8 mouse cellular contexts compared by ENCODE assay signal in genomic region chr2:153292305-153292861, GRCm38 (mm10). TPM values are rescaled to one million over a fixed set of nuclear protein-coding genes. Genes with fewer than 3 reads are reported as not detected.
DNase-seq lines count a peak whose midpoint lies in the region; ATAC-seq and TF ChIP-seq lines count a peak whose summit lies in the region.

No protein-coding gene starts in this region.

- TF ChIP-seq EP300 in heart, adult 2 months (IDR thresholded peaks at IDR 0.05; ENCODE audit: insufficient read depth, low read depth, low read length), result no peak

- no peak for ATAC-seq in heart, embryonic 11.5 days (replicated peaks; ENCODE audit: insufficient number of reproducible peaks, low FRiP score, low TSS enrichment)
- no peak for ATAC-seq in forebrain, embryonic 14.5 days
- ATAC-seq in limb, embryonic 11.5 days (ENCODE audit: insufficient number of reproducible peaks, low FRiP score, low TSS enrichment, low read depth), result no peak
- no peak for ATAC-seq in midbrain, embryonic 11.5 days (ENCODE audit: low FRiP score)

- H3K79me2 ChIP-seq in heart, adult 2 months (replicated peaks; ENCODE audit: control insufficient read depth, insufficient read depth, low read length), result peaks cover 8% of the 10 kb centered on the region; the same call in 1 of the 2 replicates

- no peak for DNase-seq in heart, adult 2 months
- DNase-seq in NIH3T3 (ENCODE audit: low read depth), result peak; percentile 56
- DNase-seq in forebrain, embryonic 14.5 days (ENCODE audit: low spot score), result no peak
- peak; percentile 45 for DNase-seq in limb, embryonic 11.5 days (ENCODE audit: low spot score)
- peak; percentile 77 for DNase-seq in midbrain, embryonic 11.5 days (ENCODE audit: low spot score, missing footprints)
- DNase-seq in urinary bladder, adult 2 months (ENCODE audit: low spot score), result no peak
- no peak for DNase-seq in gastrocnemius, postnatal 36 days

- no peaks in the 10 kb centered on the region for H3K9me3 ChIP-seq in heart, embryonic 11.5 days (replicated peaks; ENCODE audit: control insufficient read depth, low read length)
- H3K9me3 ChIP-seq in forebrain, embryonic 14.5 days (replicated peaks; ENCODE audit: control insufficient read depth, low read length), result no peaks in the 10 kb centered on the region
- H3K9me3 ChIP-seq in limb, embryonic 11.5 days (ENCODE audit: control insufficient read depth, low read length), result no peaks in the 10 kb centered on the region
- H3K9me3 ChIP-seq in midbrain, embryonic 11.5 days (ENCODE audit: control insufficient read depth, low read length), result no peaks in the 10 kb centered on the region

- peak overlapping the region; percentile 91; the same call in 1 of the 2 replicates for H3K9ac ChIP-seq in heart, embryonic 11.5 days (ENCODE audit: low read depth, low read length)
- no peak overlapping the region for H3K9ac ChIP-seq in heart, adult 2 months (ENCODE audit: low read depth, low read length)
- H3K9ac ChIP-seq in forebrain, embryonic 14.5 days (ENCODE audit: low read length), result peak overlapping the region; percentile 96; the same call in 1 of the 2 replicates
- H3K9ac ChIP-seq in limb, embryonic 11.5 days (ENCODE audit: low read length), result no peak overlapping the region
- H3K9ac ChIP-seq in midbrain, embryonic 11.5 days (ENCODE audit: low read length), result peak overlapping the region; percentile 94; the same call in 1 of the 2 replicates

- peak overlapping the region; percentile 99 for H3K4me3 ChIP-seq in heart, embryonic 11.5 days (ENCODE audit: low read depth, low read length)
- no peak overlapping the region for H3K4me3 ChIP-seq in heart, adult 2 months
- H3K4me3 ChIP-seq in forebrain, embryonic 14.5 days (ENCODE audit: low read depth, low read length), result peak overlapping the region; percentile 87
- peak overlapping the region; percentile 98; the same call in 1 of the 2 replicates for H3K4me3 ChIP-seq in limb, embryonic 11.5 days (ENCODE audit: low read depth, low read length)
- H3K4me3 ChIP-seq in midbrain, embryonic 11.5 days (ENCODE audit: low read depth, low read length), result peak overlapping the region; percentile 92

- no peak overlapping the region for H3K27ac ChIP-seq in heart, embryonic 11.5 days (ENCODE audit: low read depth, low read length)
- H3K27ac ChIP-seq in heart, adult 2 months, result no peak overlapping the region
- no peak overlapping the region for H3K27ac ChIP-seq in forebrain, embryonic 14.5 days (ENCODE audit: low read depth, low read length)
- H3K27ac ChIP-seq in limb, embryonic 11.5 days (replicated peaks; ENCODE audit: low read depth, low read length), result no peak overlapping the region
- H3K27ac ChIP-seq in midbrain, embryonic 11.5 days (ENCODE audit: low read depth, low read length), result no peak overlapping the region

- TF ChIP-seq POLR2A in heart, adult 2 months (IDR thresholded peaks at IDR 0.05; ENCODE audit: insufficient read depth, low read depth, low read length), result no peak

- 45% methylated on average over 7 of the region's 7 CpGs for WGBS in heart, embryonic 11.5 days (ENCODE audit: insufficient replicate concordance)
- 42% methylated on average over 7 of the region's 7 CpGs for WGBS in heart, adult 2 months
- 52% methylated on average over 7 of the region's 7 CpGs for WGBS in forebrain, embryonic 14.5 days
- 48% methylated on average over 7 of the region's 7 CpGs for WGBS in limb, embryonic 11.5 days
- 55% methylated on average over 7 of the region's 7 CpGs for WGBS in midbrain, embryonic 11.5 days

- H3K27me3 ChIP-seq in heart, embryonic 11.5 days (ENCODE audit: control insufficient read depth, insufficient read depth, low read length), result no peaks in the 10 kb centered on the region
- H3K27me3 ChIP-seq in heart, adult 2 months (ENCODE audit: control insufficient read depth, insufficient read depth, low read length), result no peaks in the 10 kb centered on the region
- H3K27me3 ChIP-seq in forebrain, embryonic 14.5 days (replicated peaks; ENCODE audit: control insufficient read depth, insufficient read depth, low read length), result no peaks in the 10 kb centered on the region
- H3K27me3 ChIP-seq in limb, embryonic 11.5 days (ENCODE audit: control insufficient read depth, insufficient read depth, low read length), result no peaks in the 10 kb centered on the region
- H3K27me3 ChIP-seq in midbrain, embryonic 11.5 days (ENCODE audit: control insufficient read depth, insufficient read depth, low read length), result no peaks in the 10 kb centered on the region

- no peaks in the 10 kb centered on the region for H3K36me3 ChIP-seq in heart, embryonic 11.5 days (ENCODE audit: control insufficient read depth, insufficient read depth, low read length)
- H3K36me3 ChIP-seq in heart, adult 2 months (ENCODE audit: control insufficient read depth, insufficient read depth, low read length), result no peaks in the 10 kb centered on the region
- H3K36me3 ChIP-seq in forebrain, embryonic 14.5 days (ENCODE audit: control insufficient read depth, insufficient read depth, low read length), result no peaks in the 10 kb centered on the region
- H3K36me3 ChIP-seq in limb, embryonic 11.5 days (ENCODE audit: control insufficient read depth, insufficient read depth, low read length), result no peaks in the 10 kb centered on the region
- H3K36me3 ChIP-seq in midbrain, embryonic 11.5 days (ENCODE audit: control insufficient read depth, insufficient read depth, low read length), result no peaks in the 10 kb centered on the region

- intact Hi-C loops in heart, adult 2 months (cut with DNase I), result no loop called here
- intact Hi-C loops in gastrocnemius, postnatal 36 days (cut with DNase I), result loop anchor here (5.0 kb wide), 2 partner anchors 50 to 55 kb away; partner anchors contain the start of genes Asxl1, Plagl2 and Pofut1

- no peak for TF ChIP-seq CTCF in heart, adult 2 months (IDR thresholded peaks at IDR 0.05)

- H3K4me1 ChIP-seq in heart, embryonic 11.5 days (ENCODE audit: control insufficient read depth, insufficient read depth, low read length), result peaks cover 8% of the 10 kb centered on the region
- peaks cover 5% of the 10 kb centered on the region for H3K4me1 ChIP-seq in heart, adult 2 months (ENCODE audit: control insufficient read depth, insufficient read depth, low read length)
- peaks cover 13% of the 10 kb centered on the region for H3K4me1 ChIP-seq in forebrain, embryonic 14.5 days (ENCODE audit: control insufficient read depth, insufficient read depth, low read length)
- H3K4me1 ChIP-seq in limb, embryonic 11.5 days (ENCODE audit: control insufficient read depth, insufficient read depth, low read length), result peaks cover 10% of the 10 kb centered on the region; the same call in 1 of the 2 replicates
- H3K4me1 ChIP-seq in midbrain, embryonic 11.5 days (ENCODE audit: control insufficient read depth, insufficient read depth, low read length), result peaks cover 10% of the 10 kb centered on the region

- H3K4me2 ChIP-seq in heart, embryonic 11.5 days, result peak overlapping the region; percentile 91
- peak overlapping the region; percentile 78 for H3K4me2 ChIP-seq in forebrain, embryonic 14.5 days (ENCODE audit: low read length)
- peak overlapping the region; percentile 84 for H3K4me2 ChIP-seq in limb, embryonic 11.5 days (ENCODE audit: low read depth, severe bottlenecking)
- peak overlapping the region; percentile 80 for H3K4me2 ChIP-seq in midbrain, embryonic 11.5 days

RNA-seq across cellular contexts. Expression of gene Kif3b, which starts 1.2 kb away (rescaled TPM):
- 3.6 TPM in 2 replicates for polyA plus RNA-seq in heart, embryonic 11.5 days (2014; fragmentation: Nextera tagmentation; extraction: Ambion mirVana)
- total RNA-seq in heart, adult 2 months (2021), result 1 to 10 TPM; 7.7 to 8.2 TPM
- polyA plus RNA-seq in heart, adult 2 months (2012; rRNA removed), result 3.8 and 6.6 TPM in 2 replicates
- 14.2 and 15.8 TPM in 2 replicates for polyA plus RNA-seq in forebrain, embryonic 14.5 days (2014; fragmentation: Nextera tagmentation; extraction: Ambion mirVana)
- 5.1 and 5.8 TPM in 2 replicates for polyA plus RNA-seq in limb, embryonic 11.5 days (2014; fragmentation: Nextera tagmentation; extraction: Ambion mirVana)
- 7.5 and 9.4 TPM in 2 replicates for polyA plus RNA-seq in midbrain, embryonic 11.5 days (2014; fragmentation: Nextera tagmentation; extraction: Ambion mirVana)
- 14.5 TPM in 2 replicates for polyA plus RNA-seq in urinary bladder, adult 2 months (2012; rRNA removed)
- total RNA-seq in gastrocnemius, postnatal 36 days (2021), result 1 to 10 TPM; 2.8 to 3.5 TPM

RNA-seq across cellular contexts. Expression of gene Pofut1, which starts 51.0 kb away (rescaled TPM):
- 5.8 and 6.6 TPM in 2 replicates for polyA plus RNA-seq in heart, embryonic 11.5 days (2014; fragmentation: Nextera tagmentation; extraction: Ambion mirVana)
- 10 to 100 TPM; 12.6 to 13.3 TPM for total RNA-seq in heart, adult 2 months (2021)
- 12.1 and 17.7 TPM in 2 replicates for polyA plus RNA-seq in heart, adult 2 months (2012; rRNA removed)
- polyA plus RNA-seq in forebrain, embryonic 14.5 days (2014; fragmentation: Nextera tagmentation; extraction: Ambion mirVana), result 4.0 and 5.5 TPM in 2 replicates
- polyA plus RNA-seq in limb, embryonic 11.5 days (2014; fragmentation: Nextera tagmentation; extraction: Ambion mirVana), result 7.3 and 7.9 TPM in 2 replicates
- polyA plus RNA-seq in midbrain, embryonic 11.5 days (2014; fragmentation: Nextera tagmentation; extraction: Ambion mirVana), result 6.4 and 7.2 TPM in 2 replicates
- 29.7 and 29.8 TPM in 2 replicates for polyA plus RNA-seq in urinary bladder, adult 2 months (2012; rRNA removed)
- 1 to 10 TPM; 9.5 to 9.9 TPM for total RNA-seq in gastrocnemius, postnatal 36 days (2021)

RNA-seq across cellular contexts. Expression of gene Plagl2, which starts 51.2 kb away (rescaled TPM):
- 22.6 and 25.3 TPM in 2 replicates for polyA plus RNA-seq in heart, embryonic 11.5 days (2014; fragmentation: Nextera tagmentation; extraction: Ambion mirVana)
- 1 to 10 TPM; 3.5 to 4.1 TPM for total RNA-seq in heart, adult 2 months (2021)
- polyA plus RNA-seq in heart, adult 2 months (2012; rRNA removed), result 3.0 and 4.7 TPM in 2 replicates
- polyA plus RNA-seq in forebrain, embryonic 14.5 days (2014; fragmentation: Nextera tagmentation; extraction: Ambion mirVana), result 9.0 and 9.2 TPM in 2 replicates
- 29.6 and 33.0 TPM in 2 replicates for polyA plus RNA-seq in limb, embryonic 11.5 days (2014; fragmentation: Nextera tagmentation; extraction: Ambion mirVana)
- polyA plus RNA-seq in midbrain, embryonic 11.5 days (2014; fragmentation: Nextera tagmentation; extraction: Ambion mirVana), result 31.5 and 35.3 TPM in 2 replicates
- 5.2 and 8.8 TPM in 2 replicates for polyA plus RNA-seq in urinary bladder, adult 2 months (2012; rRNA removed)
- total RNA-seq in gastrocnemius, postnatal 36 days (2021), result 1 to 10 TPM; 2.2 to 3.2 TPM

RNA-seq across cellular contexts. Expression of gene Asxl1, which starts 53.2 kb away (rescaled TPM):
- polyA plus RNA-seq in heart, embryonic 11.5 days (2014; fragmentation: Nextera tagmentation; extraction: Ambion mirVana), result 11.9 and 13.8 TPM in 2 replicates
- 10 to 100 TPM; 17.7 to 21.2 TPM for total RNA-seq in heart, adult 2 months (2021)
- polyA plus RNA-seq in heart, adult 2 months (2012; rRNA removed), result 8.0 and 12.3 TPM in 2 replicates
- 13.6 and 13.7 TPM in 2 replicates for polyA plus RNA-seq in forebrain, embryonic 14.5 days (2014; fragmentation: Nextera tagmentation; extraction: Ambion mirVana)
- 24.0 and 26.5 TPM in 2 replicates for polyA plus RNA-seq in limb, embryonic 11.5 days (2014; fragmentation: Nextera tagmentation; extraction: Ambion mirVana)
- 19.6 TPM in 2 replicates for polyA plus RNA-seq in midbrain, embryonic 11.5 days (2014; fragmentation: Nextera tagmentation; extraction: Ambion mirVana)
- 14.5 and 19.3 TPM in 2 replicates for polyA plus RNA-seq in urinary bladder, adult 2 months (2012; rRNA removed)
- total RNA-seq in gastrocnemius, postnatal 36 days (2021), result 10 to 100 TPM in 1 of 2 experiments, 1 to 10 TPM in 1; 7.2 to 10.8 TPM

Comparison
In these comparisons a context has a peak if more than half of its experiments do, and no peak if none do; other contexts are left out.
1. H3K9ac ChIP-seq: peak in heart, embryonic 11.5 days (single experiment), forebrain, embryonic 14.5 days (single experiment) and midbrain, embryonic 11.5 days (single experiment); none in heart, adult 2 months (single experiment) and limb, embryonic 11.5 days (single experiment).
2. DNase-seq: peak in NIH3T3 (single experiment), limb, embryonic 11.5 days (single experiment) and midbrain, embryonic 11.5 days (single experiment); none in heart, adult 2 months (0 of 2), forebrain, embryonic 14.5 days (single experiment), urinary bladder, adult 2 months (single experiment) and gastrocnemius, postnatal 36 days (0 of 2).
3. Peak in every context shown above with its lines, with median percentiles within 50 percentile points of each other: H3K4me2 ChIP-seq.